Mouse (Mus musculus) neural tube, embryonic 14.5 days (tissue): ENCODE measurements around the gene Unc80. TPM values are rescaled to one million over a fixed set of nuclear protein-coding genes. Genes with fewer than 3 reads are reported as not detected.

Experiments
- ATAC-seq: fragments of 200-750 bp; cut with Nextera tagmentation; 2 replicates; pipeline ENCODE4 v1.8.0; 2017; ENCODE audit warnings: low read depth, mild to moderate bottlenecking, moderate TSS enrichment, moderate library complexity
- H3K27ac ChIP-seq: fragments of 300-500 bp; sonication (generic); 2 replicates; pipeline ENCODE4 v1.5.1; 2014; ENCODE audit warnings: low read depth, mild to moderate bottlenecking, control low read depth, low read length, moderate library complexity, mixed read lengths
- H3K27me3 ChIP-seq: fragments of 300-500 bp; sonication (generic); 2 replicates; pipeline ENCODE4 v1.6.1; 2014; ENCODE audit warnings: low read length; ENCODE audit not compliant: control insufficient read depth, insufficient read depth
- H3K36me3 ChIP-seq: fragments of 300-500 bp; sonication (generic); 2 replicates; pipeline ENCODE4 v1.6.1; 2014; ENCODE audit warnings: low read length, mixed read lengths; ENCODE audit not compliant: control insufficient read depth, insufficient read depth
- H3K4me1 ChIP-seq: fragments of 300-500 bp; sonication (generic); 2 replicates; pipeline ENCODE4 v1.6.1; 2014; ENCODE audit warnings: low read length; ENCODE audit not compliant: control insufficient read depth, insufficient read depth
- H3K4me2 ChIP-seq: fragments of 300-500 bp; sonication (generic); 2 replicates; pipeline ENCODE4 v1.6.1; 2014; ENCODE audit warnings: mild to moderate bottlenecking, low read depth, low read length, control low read depth
- H3K4me3 ChIP-seq: fragments of 300-500 bp; sonication (generic); 2 replicates; pipeline ENCODE4 v1.5.1; 2014; ENCODE audit warnings: low read depth, low read length, control low read depth, mixed read lengths
- H3K9ac ChIP-seq: fragments of 300-500 bp; sonication (generic); replicated peaks from 2 replicates; pipeline ENCODE4 v1.6.1; 2014; ENCODE audit warnings: low read depth, mild to moderate bottlenecking, control low read depth, low read length, mixed read lengths
- H3K9me3 ChIP-seq: fragments of 300-500 bp; sonication (generic); 2 replicates; pipeline ENCODE4 v1.6.1; 2016; ENCODE audit warnings: low read length; ENCODE audit not compliant: control insufficient read depth
- WGBS: fragments of 180-500 bp; shearing (Covaris S2); extraction: QIAGEN DNeasy Blood & Tissue Kit; methylation state at CpG from one replicate; pipeline ENCODE4 v1.1.7; 2014; 5-methylcytosine and 5-hydroxymethylcytosine counted together
- polyA plus RNA-seq: library from polyadenylated mRNA; unstranded; fragments of >200 nt; fragmentation: Nextera tagmentation; extraction: Ambion mirVana; gene quantifications from 2 replicates; pipeline ENCODE4 v1.2.1, GENCODE M21; 2014

Unc80 gene
- polyA plus RNA-seq, 1 experiment from 2014 or later = 21.3 TPM

- 27% methylated on average over 4 of the region's 4 CpGs for WGBS
- no peaks in the 10 kb centered on the region for H3K27me3 ChIP-seq
- peak; percentile 98 for ATAC-seq
- 0 out of 2 replicates have a peak, but pooled peaks cover 5% of the 10 kb centered on the region for H3K4me1 ChIP-seq
- no peak overlapping the region for H3K4me2 ChIP-seq
- H3K9me3 ChIP-seq = no peaks in the 10 kb centered on the region
- H3K27ac ChIP-seq = no peak overlapping the region
- no peak overlapping the region for H3K4me3 ChIP-seq
- no peaks in the 10 kb centered on the region for H3K36me3 ChIP-seq
- no peak overlapping the region for H3K9ac ChIP-seq
These were observed 187.1 kb downstream of the Unc80 start for GRCm38 (mm10) chr1:66655119-66655746.

DNA sequence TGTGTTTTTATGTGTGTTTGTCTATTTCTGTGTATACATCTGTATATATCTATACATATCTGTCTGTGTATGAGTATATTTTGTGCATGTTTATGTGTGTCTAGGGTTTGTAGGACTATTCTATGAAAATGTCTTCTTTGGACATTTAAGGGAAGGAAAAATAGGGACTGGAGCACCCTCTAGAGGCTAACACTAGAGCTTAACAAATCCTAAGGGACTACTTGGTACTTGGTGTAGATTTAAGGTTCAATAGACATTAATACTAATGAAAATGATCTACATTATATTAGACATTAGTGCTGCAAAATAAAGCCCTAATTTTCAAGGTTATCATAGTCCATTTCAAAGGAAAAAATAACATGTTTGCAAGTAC is 187.6 kb downstream of the Unc80 start:
- Histone ChIP-seq H3K27me3 (no peaks in the 10 kb centered on the region), H3K9ac (no peak overlapping the region), H3K4me3 (no peak overlapping the region), H3K27ac (no peak overlapping the region), H3K36me3 (no peaks in the 10 kb centered on the region), H3K4me2 (no peak overlapping the region), H3K9me3 (no peaks in the 10 kb centered on the region), H3K4me1 (0 out of 2 replicates have a peak, but pooled peaks cover 5% of the 10 kb centered on the region)
- ATAC-seq = peak; percentile 75

DNA sequence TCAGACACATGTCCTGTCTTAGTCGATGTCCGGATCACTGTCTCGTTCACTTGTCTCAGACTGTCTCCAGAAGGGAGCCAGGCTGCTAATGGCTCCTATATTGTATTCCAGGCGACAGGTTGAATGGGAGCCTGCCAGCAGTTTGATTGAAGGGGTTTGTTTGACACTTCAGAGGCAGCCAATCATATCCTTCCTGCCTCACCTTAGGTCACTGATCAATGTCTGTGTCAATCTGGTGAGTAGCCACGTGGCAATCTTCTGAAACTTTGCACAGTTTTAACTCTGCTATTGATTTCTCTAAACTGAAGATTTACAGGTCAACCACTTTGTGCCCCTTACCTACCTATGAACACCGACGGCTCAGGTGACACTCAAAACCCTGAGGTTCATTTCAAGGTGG is 203.3 kb downstream of the Unc80 start:
- no peaks in the 10 kb centered on the region for H3K9me3 ChIP-seq
- H3K27ac ChIP-seq = no peak overlapping the region
- WGBS = 65% methylated on average over 7 of the region's 7 CpGs
- ATAC-seq = no peak
- no peak overlapping the region for H3K4me2 ChIP-seq
- H3K27me3 ChIP-seq = no peaks in the 10 kb centered on the region
- H3K4me3 ChIP-seq = no peak overlapping the region
- H3K36me3 ChIP-seq = no peaks in the 10 kb centered on the region
- H3K4me1 ChIP-seq = no peaks in the 10 kb centered on the region
- H3K9ac ChIP-seq = no peak overlapping the region

DNA sequence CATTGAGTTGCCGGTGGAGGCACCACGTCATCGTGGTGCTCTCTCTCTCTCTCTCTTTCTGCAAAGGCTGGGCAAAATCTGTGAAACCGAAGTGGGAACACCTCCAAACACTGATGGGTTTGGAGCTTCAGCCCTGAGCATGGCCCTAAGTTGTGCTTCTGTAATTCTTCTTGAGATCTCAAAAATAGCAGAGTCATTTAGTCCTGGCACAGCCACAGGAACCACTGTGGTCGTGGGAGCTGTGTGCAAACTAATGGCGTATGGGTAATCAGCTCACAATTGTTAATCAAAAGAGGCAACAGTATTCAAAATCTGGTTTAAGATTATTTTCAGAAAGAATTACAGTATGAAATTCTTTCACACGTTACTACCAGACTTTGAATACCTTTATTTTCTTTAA is 204.6 kb downstream of the Unc80 start:
- no peak for ATAC-seq
- 89% methylated on average over 7 of the region's 7 CpGs for WGBS
- Histone ChIP-seq H3K4me3 (no peak overlapping the region), H3K4me1 (no peaks in the 10 kb centered on the region), H3K9me3 (no peaks in the 10 kb centered on the region), H3K27me3 (no peaks in the 10 kb centered on the region), H3K27ac (no peak overlapping the region), H3K4me2 (no peak overlapping the region), H3K9ac (no peak overlapping the region), H3K36me3 (no peaks in the 10 kb centered on the region)

- ATAC-seq = no peak
- WGBS = 80% methylated on average over 14 of the region's 14 CpGs
- H3K9me3 ChIP-seq = no peaks in the 10 kb centered on the region
- H3K9ac ChIP-seq = no peak overlapping the region
- no peak overlapping the region for H3K4me2 ChIP-seq
- H3K36me3 ChIP-seq = no peaks in the 10 kb centered on the region
- no peak overlapping the region for H3K4me3 ChIP-seq
- no peaks in the 10 kb centered on the region for H3K27me3 ChIP-seq
- H3K4me1 ChIP-seq = no peaks in the 10 kb centered on the region
- no peak overlapping the region for H3K27ac ChIP-seq
These were observed 209.8 kb downstream of the Unc80 start for GRCm38 (mm10) chr1:66677928-66678327.

- no peaks in the 10 kb centered on the region for H3K36me3 ChIP-seq
- H3K9ac ChIP-seq = no peak overlapping the region
- ATAC-seq = no peak
- H3K4me1 ChIP-seq = no peaks in the 10 kb centered on the region
- H3K27ac ChIP-seq = no peak overlapping the region
- H3K4me2 ChIP-seq = no peak overlapping the region
- WGBS = 29% methylated on average over 2 of the region's 2 CpGs
- H3K4me3 ChIP-seq = no peak overlapping the region
- no peaks in the 10 kb centered on the region for H3K27me3 ChIP-seq
- no peaks in the 10 kb centered on the region for H3K9me3 ChIP-seq
These were observed 210.5 kb downstream of the Unc80 start for GRCm38 (mm10) chr1:66678662-66679061.

DNA sequence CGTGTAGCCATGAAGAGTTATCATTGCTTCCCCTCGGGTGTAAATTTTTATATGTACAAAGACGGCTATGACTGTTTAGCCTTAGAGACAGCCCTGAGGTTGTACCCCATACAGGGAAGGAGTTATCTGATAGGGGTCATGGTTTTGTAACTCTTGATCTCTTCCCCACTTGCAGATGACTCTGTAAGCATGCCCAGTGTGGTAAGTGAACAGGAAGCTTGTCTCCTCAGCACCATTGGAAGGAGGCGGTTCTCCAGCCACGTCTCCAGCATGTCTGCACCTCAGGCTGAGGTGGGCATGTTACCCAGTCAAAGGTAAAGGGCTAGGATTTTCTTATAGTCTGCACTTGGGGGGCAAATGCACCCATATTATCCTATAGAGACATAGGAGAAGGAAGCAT is 214.8 kb downstream of the Unc80 start:
- H3K4me1 ChIP-seq = no peaks in the 10 kb centered on the region
- 88% methylated on average over 5 of the region's 5 CpGs for WGBS
- no peaks in the 10 kb centered on the region for H3K27me3 ChIP-seq
- no peaks in the 10 kb centered on the region for H3K9me3 ChIP-seq
- no peak for ATAC-seq
- no peaks in the 10 kb centered on the region for H3K36me3 ChIP-seq
- H3K27ac ChIP-seq = no peak overlapping the region
- H3K9ac ChIP-seq = no peak overlapping the region
- no peak overlapping the region for H3K4me2 ChIP-seq
- H3K4me3 ChIP-seq = no peak overlapping the region

DNA sequence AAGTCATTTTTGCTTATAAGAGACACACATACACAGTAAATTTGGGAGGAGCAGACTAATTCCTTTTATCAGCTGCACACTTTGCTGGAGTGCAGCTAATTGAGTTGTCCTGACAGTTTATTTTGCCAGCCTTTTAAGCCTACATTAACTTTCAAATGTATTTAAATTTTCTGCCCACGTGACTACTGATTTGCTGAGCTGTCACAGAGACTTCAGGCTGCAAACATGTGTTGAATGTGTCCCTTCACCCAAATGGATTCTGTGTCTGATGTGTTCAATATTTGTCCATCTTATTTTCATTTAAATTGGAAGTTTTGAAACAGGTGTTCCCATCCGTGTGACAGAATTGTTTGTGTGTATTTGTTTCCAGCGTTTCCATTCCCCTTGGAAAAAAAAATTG is 223.6 kb downstream of the Unc80 start:
- Histone ChIP-seq H3K9ac (no peak overlapping the region), H3K9me3 (no peaks in the 10 kb centered on the region), H3K4me3 (no peak overlapping the region), H3K4me1 (no peaks in the 10 kb centered on the region), H3K36me3 (no peaks in the 10 kb centered on the region), H3K27ac (no peak overlapping the region), H3K4me2 (no peak overlapping the region), H3K27me3 (no peaks in the 10 kb centered on the region)
- WGBS = 69% methylated on average over 3 of the region's 3 CpGs
- ATAC-seq = no peak

GRCm38 (mm10) chr1:66692308-66692707 is 224.1 kb downstream of the Unc80 start:
- H3K9ac ChIP-seq = no peak overlapping the region
- no peak overlapping the region for H3K27ac ChIP-seq
- H3K9me3 ChIP-seq = no peaks in the 10 kb centered on the region
- no peaks in the 10 kb centered on the region for H3K36me3 ChIP-seq
- H3K4me1 ChIP-seq = no peaks in the 10 kb centered on the region
- H3K27me3 ChIP-seq = no peaks in the 10 kb centered on the region
- no peak overlapping the region for H3K4me2 ChIP-seq
- 73% methylated on average over 1 of the region's 1 CpGs for WGBS
- ATAC-seq = no peak
- no peak overlapping the region for H3K4me3 ChIP-seq
